ENCODE assay signal across 8 mouse cellular contexts in the genomic region with DNA sequence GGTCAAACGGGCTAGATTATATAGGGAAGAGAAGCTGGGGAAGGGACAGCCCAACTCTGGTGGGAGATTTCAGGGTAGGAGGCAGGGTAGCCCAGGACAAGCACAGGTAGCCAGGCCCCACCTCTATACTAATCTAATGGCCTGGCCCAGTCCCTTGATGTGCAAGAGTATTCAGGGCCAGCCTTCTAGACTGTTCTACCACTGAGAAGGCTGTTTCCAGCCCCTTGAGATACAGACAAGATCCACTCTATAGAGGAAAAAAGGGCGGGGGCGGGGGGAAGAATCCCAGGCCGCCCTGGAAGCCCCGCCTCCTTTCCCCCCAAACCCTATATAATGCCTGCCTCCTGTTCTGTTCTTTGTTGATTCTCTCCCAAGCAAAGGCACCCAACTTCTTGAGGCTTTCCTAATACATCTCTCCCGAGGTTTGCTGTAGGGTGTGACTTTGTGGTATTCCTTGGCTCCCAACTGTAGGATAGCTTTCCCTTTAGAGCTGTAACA. TPM values are rescaled to one million over a fixed set of nuclear protein-coding genes. Genes with fewer than 3 reads are reported as not detected.
A peak's percentile ranks its signal among the peaks of the same experiment; 100 is the strongest.
DNase-seq lines count a peak whose midpoint lies in the region; ATAC-seq and TF ChIP-seq lines count a peak whose summit lies in the region.

No protein-coding gene starts in this region.

- H3K36me3 ChIP-seq in erythroblast, embryonic 14.5 days (ENCODE audit: control insufficient read depth), result no peaks in the 10 kb centered on the region; the same call in 1 of the 2 replicates
- H3K36me3 ChIP-seq in CH12.LX (replicated peaks in 1 of 2; ENCODE audit: control insufficient read depth in 1 of 2, insufficient read depth in 1 of 2, low read length in 1 of 2), result peaks cover 3 to 13% of the 10 kb centered on the region in 2 experiments
- no peaks in the 10 kb centered on the region for H3K36me3 ChIP-seq in forebrain, embryonic 14.5 days (ENCODE audit: control insufficient read depth, insufficient read depth, low read length)
- H3K36me3 ChIP-seq in liver, embryonic 13.5 days, result 0 out of 2 replicates have a peak, but pooled peaks cover 2% of the 10 kb centered on the region

- no peak for TF ChIP-seq EP300 in CH12.LX (IDR thresholded peaks at IDR 0.05; ENCODE audit: low read length)

- no peak for DNase-seq in CH12.LX (ENCODE audit: extremely low read depth)
- no peak for DNase-seq in forebrain, embryonic 14.5 days (ENCODE audit: low spot score)
- DNase-seq in liver, embryonic 13.5 days, result no peak
- DNase-seq in right cerebral cortex, postnatal 14 days, result no peak
- DNase-seq in urinary bladder, postnatal 10 days (ENCODE audit: low spot score), result no peak
- DNase-seq in natural killer cell, adult 2 months (ENCODE audit: low spot score in 2 of 2), result no peak

- peak overlapping the region; percentile 21; the same call in 1 of the 2 replicates for H3K9ac ChIP-seq in CH12.LX (ENCODE audit: insufficient read depth, low read depth)
- peak overlapping the region; percentile 37; the same call in 1 of the 2 replicates for H3K9ac ChIP-seq in forebrain, embryonic 14.5 days (ENCODE audit: low read length)
- H3K9ac ChIP-seq in liver, embryonic 13.5 days, result no peak overlapping the region

- H3K4me1 ChIP-seq in erythroblast, embryonic 14.5 days (ENCODE audit: control insufficient read depth), result peaks cover 59% of the 10 kb centered on the region
- H3K4me1 ChIP-seq in CH12.LX (ENCODE audit: control insufficient read depth in 1 of 2, insufficient read depth in 2 of 2), result peaks cover 16 to 39% of the 10 kb centered on the region in 2 experiments
- peaks cover 14% of the 10 kb centered on the region for H3K4me1 ChIP-seq in forebrain, embryonic 14.5 days (ENCODE audit: control insufficient read depth, insufficient read depth, low read length)
- H3K4me1 ChIP-seq in liver, embryonic 13.5 days (replicated peaks), result peaks cover 58% of the 10 kb centered on the region

- no peaks in the 10 kb centered on the region for H3K9me3 ChIP-seq in erythroblast, embryonic 14.5 days (ENCODE audit: control insufficient read depth, low read length)
- H3K9me3 ChIP-seq in CH12.LX (replicated peaks; ENCODE audit: low read length), result no peaks in the 10 kb centered on the region
- no peaks in the 10 kb centered on the region for H3K9me3 ChIP-seq in forebrain, embryonic 14.5 days (replicated peaks; ENCODE audit: control insufficient read depth, low read length)
- no peaks in the 10 kb centered on the region for H3K9me3 ChIP-seq in liver, embryonic 13.5 days (replicated peaks)

- 78% methylated on average over 6 of the region's 6 CpGs for WGBS in forebrain, embryonic 14.5 days
- WGBS in liver, embryonic 13.5 days (ENCODE audit: insufficient replicate concordance), result 64% methylated on average over 6 of the region's 6 CpGs

- peaks cover 8% of the 10 kb centered on the region for H3K79me2 ChIP-seq in CH12.LX (replicated peaks; ENCODE audit: control insufficient read depth, extremely low read depth, insufficient read depth, poor library complexity, severe bottlenecking)

- TF ChIP-seq CTCF in CH12.LX (conservative IDR thresholded peaks at IDR 0.05 in 1 of 2, IDR thresholded peaks at IDR 0.05 in 1 of 2; ENCODE audit: low read depth in 2 of 2, low read length in 2 of 2), result no peak

- in situ Hi-C loops in CH12.LX (cut with MboI; ENCODE audit: low pct_ligation_motif_present, low pct_unique_long_range_greater_than_20kb, low sequenced_read_pairs), result no loop called here

- dilution Hi-C loops in CH12.LX (cut with MboI; ENCODE audit: extremely low pct_ligation_motif_present, extremely low pct_unique_long_range_greater_than_20kb, low sequenced_read_pairs), result no loop called here

- H3K27me3 ChIP-seq in erythroblast, embryonic 14.5 days (ENCODE audit: control insufficient read depth), result no peaks in the 10 kb centered on the region
- H3K27me3 ChIP-seq in CH12.LX (replicated peaks), result no peaks in the 10 kb centered on the region
- H3K27me3 ChIP-seq in forebrain, embryonic 14.5 days (replicated peaks; ENCODE audit: control insufficient read depth, insufficient read depth, low read length), result no peaks in the 10 kb centered on the region
- no peaks in the 10 kb centered on the region for H3K27me3 ChIP-seq in liver, embryonic 13.5 days

- no peak for TF ChIP-seq POLR2A in CH12.LX (IDR thresholded peaks at IDR 0.05; ENCODE audit: low read depth, low read length)

- no peak overlapping the region for H3K27ac ChIP-seq in CH12.LX (ENCODE audit: insufficient read depth, low read depth)
- no peak overlapping the region for H3K27ac ChIP-seq in forebrain, embryonic 14.5 days (ENCODE audit: low read depth, low read length)
- no peak overlapping the region; the same call in 1 of the 2 replicates for H3K27ac ChIP-seq in liver, embryonic 13.5 days

- H3K4me3 ChIP-seq in erythroblast, embryonic 14.5 days (replicated peaks), result peak overlapping the region; percentile 75
- H3K4me3 ChIP-seq in CH12.LX (replicated peaks in 1 of 3; ENCODE audit: low read depth in 2 of 3, low read length in 2 of 3, poor library complexity in 1 of 3), result peak overlapping the region; percentile 68 to 76 (median 73)
- H3K4me3 ChIP-seq in forebrain, embryonic 14.5 days (ENCODE audit: low read depth, low read length), result peak overlapping the region; percentile 63; the same call in 1 of the 2 replicates
- H3K4me3 ChIP-seq in liver, embryonic 13.5 days (replicated peaks), result peak overlapping the region; percentile 74

- ATAC-seq in erythroblast, adult 5-6 weeks (replicated peaks; ENCODE audit: low FRiP score, poor library complexity, severe bottlenecking), result no peak
- no peak for ATAC-seq in forebrain, embryonic 14.5 days
- no peak for ATAC-seq in liver, embryonic 13.5 days (ENCODE audit: low read depth)

- TF ChIP-seq RAD21 in CH12.LX (IDR thresholded peaks at IDR 0.05; ENCODE audit: low read depth, low read length), result no peak

- peak overlapping the region; percentile 87 for H3K4me2 ChIP-seq in CH12.LX (ENCODE audit: insufficient read depth, low read depth, poor library complexity, severe bottlenecking)
- H3K4me2 ChIP-seq in forebrain, embryonic 14.5 days (ENCODE audit: low read length), result peak overlapping the region; percentile 71
- peak overlapping the region; percentile 81 for H3K4me2 ChIP-seq in liver, embryonic 13.5 days

TF ChIP-seq in CH12.LX, 34 proteins besides CTCF, POLR2A, EP300 and RAD21:
- TF ChIP-seq TCF12 (IDR thresholded peaks at IDR 0.05; ENCODE audit: low read depth, low read length), result no peak

RNA-seq across cellular contexts. Expression of gene Zfp260, which starts 0.6 kb away (rescaled TPM):
- polyA plus RNA-seq in erythroblast, embryonic 14.5 days (2012), result not detected in 2 replicates
- 12.7 and 14.6 TPM in 2 replicates for total RNA-seq in erythroblast, adult 5-6 weeks (2015; ENCODE audit: low replicate concordance)
- total RNA-seq in erythroblast, adult 5-6 weeks (2017; ENCODE audit: low replicate concordance), result 4.5 and 10.7 TPM in 2 replicates
- total RNA-seq in CH12.LX (2012; rRNA removed), result 11.1 and 11.4 TPM in 2 replicates
- 18.1 and 19.6 TPM in 2 replicates for total RNA-seq in CH12.LX (2014; rRNA removed)
- polyA plus RNA-seq in CH12.LX (2012; ENCODE audit: insufficient read length, low read depth), result 11.5 and 13.7 TPM in 2 replicates
- 123 and 140 TPM in 2 replicates for polyA plus RNA-seq in forebrain, embryonic 14.5 days (2014; fragmentation: Nextera tagmentation; extraction: Ambion mirVana)
- polyA plus RNA-seq in liver, embryonic 13.5 days (2015; fragmentation: Nextera tagmentation; extraction: Ambion mirVana), result 12.7 and 18.3 TPM in 2 replicates

RNA-seq across cellular contexts. Expression of gene Zfp566, which starts 3.6 kb away (rescaled TPM):
- not detected in 2 replicates for polyA plus RNA-seq in erythroblast, embryonic 14.5 days (2012)
- total RNA-seq in erythroblast, adult 5-6 weeks (2015; ENCODE audit: low replicate concordance), result 0.38 and 2.1 TPM in 2 replicates
- total RNA-seq in erythroblast, adult 5-6 weeks (2017; ENCODE audit: low replicate concordance), result 0.34 TPM in 1 of 2 replicates, not detected in the other
- 5.5 and 6.5 TPM in 2 replicates for total RNA-seq in CH12.LX (2012; rRNA removed)
- 3.5 and 4.9 TPM in 2 replicates for total RNA-seq in CH12.LX (2014; rRNA removed)
- 9.1 TPM in 2 replicates for polyA plus RNA-seq in CH12.LX (2012; ENCODE audit: insufficient read length, low read depth)
- 18.7 and 20.3 TPM in 2 replicates for polyA plus RNA-seq in forebrain, embryonic 14.5 days (2014; fragmentation: Nextera tagmentation; extraction: Ambion mirVana)
- polyA plus RNA-seq in liver, embryonic 13.5 days (2015; fragmentation: Nextera tagmentation; extraction: Ambion mirVana), result 2.0 and 2.5 TPM in 2 replicates

RNA-seq across cellular contexts. Expression of gene Gm26920, which starts 3.8 kb away (rescaled TPM):
- polyA plus RNA-seq in erythroblast, embryonic 14.5 days (2012), result not detected in 2 replicates
- total RNA-seq in erythroblast, adult 5-6 weeks (2015; ENCODE audit: low replicate concordance), result not detected in 2 replicates
- total RNA-seq in erythroblast, adult 5-6 weeks (2017; ENCODE audit: low replicate concordance), result not detected in 2 replicates
- total RNA-seq in CH12.LX (2012; rRNA removed) (0.50 TPM in 1 of 2 replicates, not detected in the other), CH12.LX (2014; rRNA removed) (not detected in 2 replicates)
- polyA plus RNA-seq in CH12.LX (2012; ENCODE audit: insufficient read length, low read depth), result 1.1 TPM in 1 of 2 replicates, not detected in the other
- polyA plus RNA-seq in forebrain, embryonic 14.5 days (2014; fragmentation: Nextera tagmentation; extraction: Ambion mirVana), result 2.0 and 2.7 TPM in 2 replicates
- polyA plus RNA-seq in liver, embryonic 13.5 days (2015; fragmentation: Nextera tagmentation; extraction: Ambion mirVana), result 0.44 TPM in 1 of 2 replicates, not detected in the other

RNA-seq across cellular contexts. Expression of gene Zfp82, which starts 21.3 kb away (rescaled TPM):
- 0.02 TPM in 1 of 2 replicates, not detected in the other for polyA plus RNA-seq in erythroblast, embryonic 14.5 days (2012)
- not detected in 2 replicates for total RNA-seq in erythroblast, adult 5-6 weeks (2015; ENCODE audit: low replicate concordance)
- total RNA-seq in erythroblast, adult 5-6 weeks (2017; ENCODE audit: low replicate concordance), result 0.84 TPM in 1 of 2 replicates, not detected in the other
- 6.9 and 7.0 TPM in 2 replicates for total RNA-seq in CH12.LX (2012; rRNA removed)
- 7.1 TPM in 2 replicates for total RNA-seq in CH12.LX (2014; rRNA removed)
- 4.5 and 4.9 TPM in 2 replicates for polyA plus RNA-seq in CH12.LX (2012; ENCODE audit: insufficient read length, low read depth)
- polyA plus RNA-seq in forebrain, embryonic 14.5 days (2014; fragmentation: Nextera tagmentation; extraction: Ambion mirVana), result 13.6 and 13.8 TPM in 2 replicates
- 1.7 and 2.1 TPM in 2 replicates for polyA plus RNA-seq in liver, embryonic 13.5 days (2015; fragmentation: Nextera tagmentation; extraction: Ambion mirVana)

RNA-seq across cellular contexts. Expression of gene Zfp382, which starts 27.8 kb away (rescaled TPM):
- polyA plus RNA-seq in erythroblast, embryonic 14.5 days (2012), result 0.11 TPM in 1 of 2 replicates, not detected in the other
- total RNA-seq in erythroblast, adult 5-6 weeks (2015; ENCODE audit: low replicate concordance), result 0.63 and 1.2 TPM in 2 replicates
- 1.3 and 3.3 TPM in 2 replicates for total RNA-seq in erythroblast, adult 5-6 weeks (2017; ENCODE audit: low replicate concordance)
- 4.7 and 5.7 TPM in 2 replicates for total RNA-seq in CH12.LX (2012; rRNA removed)
- 3.9 and 4.7 TPM in 2 replicates for total RNA-seq in CH12.LX (2014; rRNA removed)
- 2.1 and 3.3 TPM in 2 replicates for polyA plus RNA-seq in CH12.LX (2012; ENCODE audit: insufficient read length, low read depth)
- polyA plus RNA-seq in forebrain, embryonic 14.5 days (2014; fragmentation: Nextera tagmentation; extraction: Ambion mirVana), result 4.6 and 7.7 TPM in 2 replicates
- 1.6 and 2.1 TPM in 2 replicates for polyA plus RNA-seq in liver, embryonic 13.5 days (2015; fragmentation: Nextera tagmentation; extraction: Ambion mirVana)

Comparison
In these comparisons a context has a peak if more than half of its experiments do, and no peak if none do; other contexts are left out.
1. RNA of gene Zfp260, which starts 0.6 kb away (polyA plus RNA-seq): 123 to 140 TPM in forebrain, embryonic 14.5 days, 12.7 to 18.3 TPM in liver, embryonic 13.5 days and 11.5 to 13.7 TPM in CH12.LX; not detected in erythroblast, embryonic 14.5 days; every median in the first group is over 10 times any median in the second.
2. Peak in every context shown above with its lines, with median percentiles within 50 percentile points of each other: H3K4me3 ChIP-seq and H3K4me2 ChIP-seq.